Mouse (Mus musculus): Measurements from ENCODE around the gene Eed.
A peak's percentile ranks its signal among the peaks of the same experiment; 100 is the strongest.

Gene Eed

GRCm38 (mm10) chr7:89908899-89909621, 71.7 kb downstream of the Eed start:
- no peak for DNase-seq (ENCODE audit: low read depth, low spot score)

GRCm38 (mm10) chr7:89908421-89908820, 72.4 kb downstream of the Eed start:
- no peak for DNase-seq (ENCODE audit: low read depth, low spot score)

GRCm38 (mm10) chr7:89907950-89908349, 72.8 kb downstream of the Eed start:
- DNase-seq (ENCODE audit: low read depth, low spot score), result peak; percentile 52

Data from retina, adult 2 months (tissue).